Mouse (Mus musculus) forebrain, embryonic 11.5 days (tissue): ENCODE data around the gene Fam216a. TPM values are rescaled to one million over a fixed set of nuclear protein-coding genes. Genes with fewer than 3 reads are reported as not detected.
"Not testable (repeated sequence)": the region's sequence is repeated elsewhere in the genome, so short reads cannot be mapped to it uniquely, and the experiment has no call there.

ENCODE experiments used
- ATAC-seq: fragments of 200-750 bp; cut with Nextera tagmentation; replicated peaks from 2 replicates; pipeline ENCODE4 v1.8.0; 2017; ENCODE audit warnings: moderate TSS enrichment; ENCODE audit not compliant: low FRiP score
- DNase-seq: peaks from one replicate; pipeline ENCODE4 v3.0.0-alpha.2; 2017; ENCODE audit warnings: low spot score
- H3K27ac ChIP-seq: fragments of 300-500 bp; sonication (generic); 2 replicates; pipeline ENCODE4 v1.5.1; 2014; ENCODE audit warnings: low read depth, low read length
- H3K27me3 ChIP-seq: fragments of 300-500 bp; sonication (generic); 2 replicates; pipeline ENCODE4 v1.6.1; 2014; ENCODE audit warnings: mild to moderate bottlenecking, low read length, mixed read lengths; ENCODE audit not compliant: control insufficient read depth, insufficient read depth
- H3K36me3 ChIP-seq: fragments of 300-500 bp; sonication (generic); 2 replicates; pipeline ENCODE4 v1.6.1; 2014; ENCODE audit warnings: mild to moderate bottlenecking, low read length, moderate library complexity, mixed read lengths; ENCODE audit not compliant: control insufficient read depth, insufficient read depth
- H3K4me1 ChIP-seq: fragments of 300-500 bp; sonication (generic); replicated peaks from 2 replicates; pipeline ENCODE4 v1.6.1; 2014; ENCODE audit warnings: low read length, mixed read lengths; ENCODE audit not compliant: control insufficient read depth, insufficient read depth
- H3K4me2 ChIP-seq: fragments of 300-500 bp; sonication (generic); 2 replicates; pipeline ENCODE4 v1.6.1; 2014; ENCODE audit warnings: low read depth, mild to moderate bottlenecking, low read length, moderate library complexity, mixed read lengths; ENCODE audit not compliant: severe bottlenecking
- H3K4me3 ChIP-seq: fragments of 300-500 bp; sonication (generic); 2 replicates; pipeline ENCODE4 v1.5.1; 2014; ENCODE audit warnings: low read depth, low read length
- H3K9ac ChIP-seq: fragments of 300-500 bp; sonication (generic); 2 replicates; pipeline ENCODE4 v1.6.1; 2014; ENCODE audit warnings: low read length
- H3K9me3 ChIP-seq: fragments of 300-500 bp; sonication (generic); 2 replicates; pipeline ENCODE4 v1.6.1; 2016; ENCODE audit warnings: low read length, mixed read lengths; ENCODE audit not compliant: control insufficient read depth
- WGBS: fragments of 180-500 bp; shearing (Covaris S2); extraction: QIAGEN DNeasy Blood & Tissue Kit; methylation state at CpG from one replicate; pipeline ENCODE4 v1.1.7; 2014; 5-methylcytosine and 5-hydroxymethylcytosine counted together
- polyA plus RNA-seq: library from polyadenylated mRNA; unstranded; fragments of >200 nt; fragmentation: Nextera tagmentation; extraction: Ambion mirVana; gene quantifications from 2 replicates; pipeline ENCODE4 v1.2.1, GENCODE M21; 2014

The Fam216a gene
- polyA plus RNA-seq, result 110 and 127 TPM in 2 replicates

GRCm38 (mm10) chr5:122372192-122372769 is at the start of gene Fam216a:
Gene Fam216a, minus strand, starts transcription at chr5:122372364.
- ATAC-seq (peak; percentile 91), DNase-seq (peak; percentile 99)
- WGBS, result under 1% methylated on average over 53 of the region's 53 CpGs
- H3K36me3 ChIP-seq, result peaks cover 4% of the 10 kb centered on the region
- peak within 1 kb of the TSS; percentile 74 for H3K4me3 ChIP-seq
- peak within 1 kb of the TSS; percentile 71 for H3K4me2 ChIP-seq
- peak within 1 kb of the TSS; percentile 96 for H3K27ac ChIP-seq
- no peaks in the 10 kb centered on the region for H3K27me3 ChIP-seq
- no peaks in the 10 kb centered on the region for H3K9me3 ChIP-seq
- H3K9ac ChIP-seq, result peak within 1 kb of the TSS; percentile 81
- H3K4me1 ChIP-seq, result no peaks in the 10 kb centered on the region; the same call in 1 of the 2 replicates

GRCm38 (mm10) chr5:122421271-122422068 is 49.3 kb upstream of the Fam216a start, which contains the start of gene Anapc7:
Gene Anapc7, plus strand, starts transcription at chr5:122421693.
- 24% methylated on average over 17 of the region's 17 CpGs for WGBS
- no peak for DNase-seq
- Histone ChIP-seq H3K27me3 (no peaks in the 10 kb centered on the region), H3K4me3 (peak within 1 kb of the TSS; percentile 98), H3K36me3 (no peaks in the 10 kb centered on the region), H3K27ac (peak within 1 kb of the TSS; percentile 85), H3K4me2 (peak within 1 kb of the TSS; percentile 62), H3K9me3 (no peaks in the 10 kb centered on the region), H3K4me1 (peaks cover 3% of the 10 kb centered on the region; the same call in 1 of the 2 replicates), H3K9ac (peak within 1 kb of the TSS; percentile 89)
- ATAC-seq, result no peak

DNA sequence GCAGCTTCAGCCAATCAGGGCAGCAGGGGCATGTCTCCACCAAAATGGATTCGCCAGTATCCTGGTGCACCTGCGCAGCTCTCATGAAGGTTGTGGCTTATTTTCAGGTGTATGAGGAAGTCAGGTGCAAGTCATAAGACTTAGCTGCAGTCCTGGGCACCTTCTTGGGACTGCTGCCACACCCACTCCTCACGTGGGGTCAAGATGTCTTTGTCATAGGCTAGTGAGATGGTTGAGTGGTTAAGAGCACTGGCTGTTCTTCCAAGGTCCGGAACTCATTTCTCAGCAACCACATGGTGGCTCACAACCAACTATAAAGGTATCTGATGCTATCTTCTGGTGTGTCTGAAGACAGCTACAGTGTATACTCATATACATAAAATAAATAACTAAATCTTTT is 48.5 kb upstream of the Fam216a start:
- H3K9ac ChIP-seq, H3K27ac ChIP-seq, H3K4me2 ChIP-seq, ATAC-seq, H3K36me3 ChIP-seq, H3K9me3 ChIP-seq, DNase-seq, H3K4me1 ChIP-seq, H3K27me3 ChIP-seq, H3K4me3 ChIP-seq: not testable (repeated sequence)
- 63% methylated on average over 4 of the region's 4 CpGs for WGBS

DNA sequence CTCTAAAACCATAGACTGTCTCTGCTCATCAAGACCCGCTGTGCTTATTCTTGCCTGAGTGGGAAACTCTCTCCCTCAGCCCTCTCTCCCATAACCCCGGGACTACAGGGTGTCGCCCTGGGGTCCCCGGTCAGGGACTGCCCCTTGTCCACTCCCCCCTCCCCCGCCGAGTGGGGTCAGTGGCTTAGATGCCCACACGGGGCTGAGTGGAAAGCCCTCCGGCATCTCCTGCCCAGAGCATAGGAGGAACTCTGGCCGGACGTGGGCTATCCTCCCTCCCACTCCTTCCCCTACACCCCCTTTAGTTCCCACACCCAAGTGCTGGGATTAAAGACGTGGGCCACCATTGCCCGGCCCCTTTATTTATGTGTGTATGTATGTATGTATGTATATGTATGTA is 43.3 kb upstream of the Fam216a start:
- Histone ChIP-seq H3K27me3 (no peaks in the 10 kb centered on the region), H3K4me2 (no peak overlapping the region), H3K36me3 (no peaks in the 10 kb centered on the region), H3K4me3 (no peak overlapping the region), H3K4me1 (no peaks in the 10 kb centered on the region), H3K9me3 (no peaks in the 10 kb centered on the region), H3K9ac (no peak overlapping the region), H3K27ac (no peak overlapping the region)
- ATAC-seq, result no peak
- DNase-seq, result no peak
- 90% methylated on average over 12 of the region's 12 CpGs for WGBS

GRCm38 (mm10) chr5:122414351-122414750 is 42.2 kb upstream of the Fam216a start:
- no peak overlapping the region for H3K4me2 ChIP-seq
- H3K36me3 ChIP-seq, result no peaks in the 10 kb centered on the region
- H3K9me3 ChIP-seq, result no peaks in the 10 kb centered on the region
- no peaks in the 10 kb centered on the region for H3K4me1 ChIP-seq
- H3K27ac ChIP-seq, result no peak overlapping the region
- H3K27me3 ChIP-seq, result no peaks in the 10 kb centered on the region
- DNase-seq (no peak), ATAC-seq (no peak)
- H3K9ac ChIP-seq, result no peak overlapping the region
- no peak overlapping the region for H3K4me3 ChIP-seq
- 97% methylated on average over 5 of the region's 5 CpGs for WGBS

DNA sequence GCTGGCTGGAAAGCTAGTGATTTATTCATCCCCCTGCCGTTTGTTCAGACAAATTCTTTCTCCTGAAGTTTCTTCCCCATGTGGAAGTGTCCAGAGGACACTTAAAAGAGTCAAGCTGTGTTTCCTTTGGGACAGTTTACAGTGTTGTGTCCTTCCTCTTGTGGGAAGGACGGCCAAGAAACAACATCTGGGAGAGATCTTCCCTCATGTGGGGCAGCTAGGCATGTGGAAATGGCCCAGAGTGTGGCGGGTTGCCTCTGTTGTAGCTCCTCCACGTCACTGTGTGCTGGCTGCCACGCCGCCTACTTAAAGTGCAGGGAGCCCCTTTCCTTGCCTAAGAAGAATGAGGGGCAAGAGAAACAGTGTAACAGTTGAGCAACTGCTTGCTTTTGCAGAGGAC is 40.7 kb upstream of the Fam216a start:
- H3K27ac ChIP-seq, result no peak overlapping the region
- no peak for ATAC-seq
- H3K4me2 ChIP-seq, result no peak overlapping the region
- no peaks in the 10 kb centered on the region for H3K27me3 ChIP-seq
- DNase-seq, result no peak
- no peak overlapping the region for H3K4me3 ChIP-seq
- H3K4me1 ChIP-seq, result no peaks in the 10 kb centered on the region
- no peak overlapping the region for H3K9ac ChIP-seq
- H3K36me3 ChIP-seq, result no peaks in the 10 kb centered on the region
- no peaks in the 10 kb centered on the region for H3K9me3 ChIP-seq
- WGBS, result 76% methylated on average over 6 of the region's 6 CpGs

- WGBS, result 82% methylated on average over 5 of the region's 5 CpGs
- DNase-seq, result no peak
- no peak overlapping the region for H3K9ac ChIP-seq
- H3K9me3 ChIP-seq, result no peaks in the 10 kb centered on the region
- no peaks in the 10 kb centered on the region; the same call in 1 of the 2 replicates for H3K36me3 ChIP-seq
- no peaks in the 10 kb centered on the region for H3K27me3 ChIP-seq
- H3K4me1 ChIP-seq, result no peaks in the 10 kb centered on the region
- no peak for ATAC-seq
- no peak overlapping the region for H3K27ac ChIP-seq
- H3K4me3 ChIP-seq, result no peak overlapping the region
- H3K4me2 ChIP-seq, result no peak overlapping the region
Observed at GRCm38 (mm10) chr5:122411892-122412291, 39.7 kb upstream of the Fam216a start.

DNA sequence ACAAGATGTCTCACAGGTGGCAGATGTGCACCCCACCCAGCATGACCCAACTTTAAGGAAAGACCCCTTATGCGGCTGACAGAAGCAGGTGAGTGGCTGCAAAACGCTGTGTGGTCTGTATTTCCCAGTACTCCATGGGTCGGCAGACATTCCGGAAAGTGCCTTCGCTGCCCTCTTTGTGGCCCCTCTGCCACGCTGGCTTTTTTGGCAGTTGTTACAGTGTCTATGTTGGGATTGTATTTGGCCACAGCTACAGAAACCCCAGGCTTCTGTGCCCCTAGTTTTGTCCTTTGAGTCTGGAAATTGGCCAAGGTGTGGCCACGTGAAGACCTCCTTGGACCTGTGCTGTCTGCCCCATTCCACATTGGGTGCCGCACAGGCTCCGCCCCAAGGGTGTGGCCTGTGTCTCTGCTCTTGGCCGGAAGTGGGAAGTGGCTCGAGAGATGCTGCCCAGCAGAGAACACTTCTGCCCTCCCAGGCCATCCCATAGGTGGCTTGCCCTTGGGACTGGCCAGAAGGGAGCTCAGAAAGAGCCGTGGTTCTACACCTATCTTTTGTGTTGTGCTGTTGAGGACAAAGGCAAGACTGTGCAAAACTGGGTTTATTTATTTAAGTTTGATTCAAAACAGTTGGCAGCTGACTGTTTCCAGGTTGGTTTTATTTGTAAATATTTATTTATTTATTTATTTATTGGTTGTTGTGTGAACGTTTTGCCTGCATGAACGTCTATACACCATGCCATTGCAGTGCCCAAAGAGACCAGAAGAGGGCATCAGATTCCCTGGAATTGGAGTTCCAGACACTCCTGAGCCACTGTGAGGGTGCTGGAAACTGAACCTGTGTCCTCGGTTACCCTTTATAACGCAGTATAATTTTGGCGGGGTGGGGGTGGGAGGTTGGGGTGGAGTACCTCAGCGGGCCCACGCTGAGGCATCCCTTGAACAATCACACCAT is 37.8 kb upstream of the Fam216a start:
- Histone ChIP-seq H3K9ac (no peak overlapping the region), H3K27me3 (no peaks in the 10 kb centered on the region), H3K4me1 (no peaks in the 10 kb centered on the region), H3K27ac (no peak overlapping the region), H3K36me3 (peaks cover 7% of the 10 kb centered on the region; the same call in 1 of the 2 replicates), H3K4me3 (no peak overlapping the region), H3K9me3 (no peaks in the 10 kb centered on the region), H3K4me2 (no peak overlapping the region)
- DNase-seq (no peak), ATAC-seq (no peak)
- WGBS, result 87% methylated on average over 19 of the region's 19 CpGs
